Mouse (Mus musculus): ENCODE results near the gene Edem1.

GRCm38 (mm10) chr6:108902124-108902523 lies 73.7 kb downstream of the Edem1 start:
- TF ChIP-seq CTCF (IDR thresholded peaks at IDR 0.05; ENCODE audit: low read depth, low read length) (no peak), POLR2A (IDR thresholded peaks at IDR 0.05; ENCODE audit: insufficient read depth, low read length) (no peak), EP300 (IDR thresholded peaks at IDR 0.05; ENCODE audit: insufficient read depth, low read depth, low read length) (no peak)

Measured in ES-Bruce4 (cell line).